Mouse (Mus musculus) olfactory bulb, adult 2 months (tissue): Measurements from ENCODE around the gene Prelid3b.

Experiments used
- CTCF ChIP-seq: fragments of 200-500 bp; IDR thresholded peaks from 2 replicates; pipeline ENCODE4 v1.5.1; 2012; ENCODE audit warnings: low read depth, mild to moderate bottlenecking, low read length, moderate library complexity; ENCODE audit not compliant: insufficient read depth
- POLR2A ChIP-seq: fragments of 200-500 bp; IDR thresholded peaks from 2 replicates; pipeline ENCODE4 v1.6.1; 2012; ENCODE audit warnings: mild to moderate bottlenecking, low read depth, low read length, moderate library complexity; ENCODE audit not compliant: insufficient read depth

DNA sequence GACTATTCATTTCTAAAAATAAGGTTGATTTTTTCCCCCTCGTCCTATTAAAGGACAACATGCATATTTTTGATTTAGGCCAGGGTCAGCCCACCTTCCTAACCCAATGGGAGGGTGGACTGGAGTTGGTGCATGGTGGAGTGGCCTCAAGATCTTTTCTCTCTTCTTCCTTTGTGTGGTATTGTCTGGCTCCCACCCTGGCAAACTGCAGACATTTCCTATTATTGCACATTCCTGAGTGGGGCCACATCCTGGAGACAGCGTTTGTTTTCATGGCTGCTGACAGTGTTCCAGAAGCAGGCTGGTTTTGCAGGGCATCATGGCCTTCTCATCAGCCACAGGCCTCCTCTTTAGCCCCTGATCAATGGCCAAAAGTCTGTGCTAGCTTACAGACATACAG is 29.8 kb downstream of the Prelid3b start:
- TF ChIP-seq CTCF (no peak), POLR2A (no peak)
